Mouse (Mus musculus): ENCODE data around the gene Rgs7bp. TPM values are rescaled to one million over a fixed set of nuclear protein-coding genes. Genes with fewer than 3 reads are reported as not detected.

Gene Rgs7bp
- polyA plus RNA-seq, 1 experiment from 2014 or later: 1.6 TPM

DNA sequence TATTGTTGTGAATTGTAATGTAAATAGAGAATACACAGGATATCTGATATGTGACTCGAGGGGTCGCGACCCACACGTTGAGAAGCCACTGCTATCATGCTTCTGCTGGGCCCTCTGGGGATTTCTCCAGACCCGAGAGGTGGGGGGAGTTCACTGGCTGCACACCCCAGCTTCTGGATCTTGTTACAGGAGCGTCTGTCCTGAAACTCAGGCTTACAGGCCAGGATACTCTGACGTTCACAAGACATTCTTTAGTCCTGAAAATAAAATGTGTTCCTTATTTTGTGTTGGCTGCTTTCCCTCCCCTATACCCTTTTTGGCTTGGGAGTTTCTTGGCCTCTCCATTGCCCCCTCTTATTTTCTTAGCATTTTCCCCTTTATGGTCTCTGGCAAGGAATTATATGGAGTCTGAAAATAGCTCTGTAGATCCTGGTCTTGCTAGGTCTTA, 65.9 kb downstream of the Rgs7bp start:
- Histone ChIP-seq H3K27ac (ENCODE audit: low read depth, low read length) (no peak overlapping the region), H3K36me3 (ENCODE audit: control insufficient read depth, insufficient read depth, low read length) (no peaks in the 10 kb centered on the region), H3K4me2 (replicated peaks; ENCODE audit: low read depth, low read length) (no peak overlapping the region), H3K9ac (ENCODE audit: low read depth, low read length) (no peak overlapping the region), H3K4me3 (ENCODE audit: low read depth, low read length) (no peak overlapping the region), H3K9me3 (ENCODE audit: control insufficient read depth, low read length) (no peaks in the 10 kb centered on the region), H3K4me1 (replicated peaks; ENCODE audit: control insufficient read depth, insufficient read depth, low read length) (no peaks in the 10 kb centered on the region), H3K27me3 (ENCODE audit: control insufficient read depth, insufficient read depth, low read length) (no peaks in the 10 kb centered on the region)
- 70% methylated on average over 7 of the region's 7 CpGs for WGBS
- ATAC-seq (ENCODE audit: low FRiP score) (no peak), DNase-seq (ENCODE audit: low spot score) (no peak)

DNA sequence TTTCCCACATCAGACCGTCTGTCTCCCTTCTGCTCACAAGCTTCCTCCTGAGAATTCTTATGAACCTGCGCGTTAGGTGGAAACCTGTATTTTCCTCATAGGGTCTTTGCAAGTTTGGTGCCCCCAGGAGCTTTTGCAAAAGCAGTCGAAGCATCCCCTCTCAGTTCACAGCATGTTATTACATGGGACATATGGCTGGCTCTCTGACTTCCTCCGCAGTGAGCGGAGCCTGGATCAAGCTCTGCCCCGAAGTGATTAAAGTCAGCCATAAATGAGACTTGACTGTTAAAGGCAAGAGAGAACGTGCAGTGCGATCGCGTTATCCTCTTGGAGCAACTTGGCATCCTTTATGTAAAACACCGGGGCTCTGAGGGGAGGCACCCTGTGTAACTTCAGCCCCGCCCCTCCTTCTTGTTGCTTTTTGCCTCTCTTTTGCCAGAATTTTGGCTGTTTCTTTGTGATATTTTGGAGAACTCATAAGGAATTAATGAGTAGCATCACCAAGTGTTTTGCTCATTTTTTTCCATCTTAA, 66.7 kb downstream of the Rgs7bp start:
- DNase-seq (ENCODE audit: low spot score): no peak
- no peak overlapping the region for H3K9ac ChIP-seq (ENCODE audit: low read depth, low read length)
- H3K4me1 ChIP-seq (replicated peaks; ENCODE audit: control insufficient read depth, insufficient read depth, low read length): no peaks in the 10 kb centered on the region
- ATAC-seq (ENCODE audit: low FRiP score): no peak
- no peaks in the 10 kb centered on the region for H3K9me3 ChIP-seq (ENCODE audit: control insufficient read depth, low read length)
- H3K4me2 ChIP-seq (replicated peaks; ENCODE audit: low read depth, low read length): no peak overlapping the region
- 79% methylated on average over 13 of the region's 13 CpGs for WGBS
- H3K36me3 ChIP-seq (ENCODE audit: control insufficient read depth, insufficient read depth, low read length): no peaks in the 10 kb centered on the region
- H3K4me3 ChIP-seq (ENCODE audit: low read depth, low read length): no peak overlapping the region
- H3K27ac ChIP-seq (ENCODE audit: low read depth, low read length): no peak overlapping the region
- no peaks in the 10 kb centered on the region for H3K27me3 ChIP-seq (ENCODE audit: control insufficient read depth, insufficient read depth, low read length)

DNA sequence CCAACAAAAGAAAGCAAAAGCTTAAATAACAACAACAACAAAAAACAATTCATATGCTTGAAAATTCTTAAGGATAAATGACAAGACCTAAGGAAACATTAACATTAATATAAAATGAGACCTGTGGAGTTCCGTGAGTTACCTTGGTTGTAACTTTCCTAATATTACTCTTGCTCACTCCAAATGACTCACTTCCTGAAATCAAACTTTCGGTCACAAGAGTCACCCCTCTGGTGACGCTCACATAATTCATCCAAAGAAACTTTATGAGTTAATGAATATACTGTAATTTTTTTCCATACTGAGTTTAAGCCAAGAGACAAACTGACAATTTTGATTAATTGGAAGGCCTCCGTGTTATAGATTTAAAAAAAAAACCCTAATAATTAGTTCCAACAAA, 69.0 kb downstream of the Rgs7bp start:
- H3K27me3 ChIP-seq (ENCODE audit: control insufficient read depth, insufficient read depth, low read length): no peaks in the 10 kb centered on the region
- ATAC-seq (ENCODE audit: low FRiP score) (no peak), DNase-seq (ENCODE audit: low spot score) (no peak)
- H3K9me3 ChIP-seq (ENCODE audit: control insufficient read depth, low read length): no peaks in the 10 kb centered on the region
- H3K4me1 ChIP-seq (replicated peaks; ENCODE audit: control insufficient read depth, insufficient read depth, low read length): no peaks in the 10 kb centered on the region
- H3K27ac ChIP-seq (ENCODE audit: low read depth, low read length): no peak overlapping the region
- H3K36me3 ChIP-seq (ENCODE audit: control insufficient read depth, insufficient read depth, low read length): no peaks in the 10 kb centered on the region
- H3K9ac ChIP-seq (ENCODE audit: low read depth, low read length): no peak overlapping the region
- no peak overlapping the region for H3K4me2 ChIP-seq (replicated peaks; ENCODE audit: low read depth, low read length)
- WGBS: 91% methylated on average over 4 of the region's 4 CpGs
- H3K4me3 ChIP-seq (ENCODE audit: low read depth, low read length): no peak overlapping the region

DNA sequence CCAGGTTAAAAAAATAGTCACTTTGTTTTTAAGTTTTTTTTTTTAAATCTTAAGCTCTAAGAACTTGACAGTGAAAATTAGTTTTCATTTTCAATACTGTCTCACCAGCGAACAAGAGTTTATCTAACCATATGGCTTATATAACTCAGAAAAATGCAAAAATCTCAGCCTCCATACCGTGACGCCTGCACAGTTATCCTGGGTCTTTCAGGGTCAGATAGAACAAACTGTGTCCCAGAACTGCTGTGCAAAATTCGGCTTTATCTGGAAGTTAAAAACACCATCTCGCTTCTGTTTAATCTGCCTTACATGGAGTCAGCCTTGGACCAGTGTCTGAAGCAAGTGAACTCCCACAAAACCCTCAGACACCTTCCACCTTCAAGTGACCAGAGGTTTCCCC, 70.7 kb downstream of the Rgs7bp start:
- no peaks in the 10 kb centered on the region for H3K36me3 ChIP-seq (ENCODE audit: control insufficient read depth, insufficient read depth, low read length)
- H3K4me3 ChIP-seq (ENCODE audit: low read depth, low read length): no peak overlapping the region
- H3K27me3 ChIP-seq (ENCODE audit: control insufficient read depth, insufficient read depth, low read length): no peaks in the 10 kb centered on the region
- no peak overlapping the region for H3K27ac ChIP-seq (ENCODE audit: low read depth, low read length)
- H3K9ac ChIP-seq (ENCODE audit: low read depth, low read length): no peak overlapping the region
- no peak overlapping the region for H3K4me2 ChIP-seq (replicated peaks; ENCODE audit: low read depth, low read length)
- WGBS: 81% methylated on average over 5 of the region's 5 CpGs
- H3K4me1 ChIP-seq (replicated peaks; ENCODE audit: control insufficient read depth, insufficient read depth, low read length): no peaks in the 10 kb centered on the region
- H3K9me3 ChIP-seq (ENCODE audit: control insufficient read depth, low read length): no peaks in the 10 kb centered on the region
- no peak for ATAC-seq (ENCODE audit: low FRiP score)
- no peak for DNase-seq (ENCODE audit: low spot score)

DNA sequence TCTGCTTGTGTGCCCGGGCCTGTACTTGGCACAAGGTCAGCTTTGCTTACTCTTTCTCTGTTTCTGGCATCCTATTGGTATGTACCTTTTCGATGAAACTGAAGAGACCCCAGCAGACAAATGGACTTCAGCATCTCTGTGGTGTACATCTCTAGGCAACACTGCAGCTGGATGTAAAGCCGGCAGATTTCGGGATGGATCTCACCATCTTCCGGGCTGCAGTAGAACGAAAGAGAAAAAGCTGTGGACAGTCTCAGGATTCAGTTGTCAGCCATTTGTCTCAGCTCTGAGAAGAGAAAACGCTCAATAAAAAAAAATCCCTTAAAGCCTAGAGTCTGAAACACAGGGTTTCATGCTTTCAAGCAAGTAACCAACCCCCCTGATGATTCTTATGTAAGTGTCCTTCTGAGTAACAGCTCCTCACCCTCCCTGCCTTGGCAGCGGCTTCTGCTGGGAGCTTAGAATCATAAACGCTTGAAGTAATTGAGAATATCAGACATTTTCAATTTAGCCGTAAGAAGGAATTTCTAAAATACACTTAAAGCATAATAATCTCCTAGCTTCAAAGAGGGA, 71.9 kb downstream of the Rgs7bp start:
- Histone ChIP-seq H3K9ac (ENCODE audit: low read depth, low read length) (no peak overlapping the region), H3K36me3 (ENCODE audit: control insufficient read depth, insufficient read depth, low read length) (no peaks in the 10 kb centered on the region), H3K9me3 (ENCODE audit: control insufficient read depth, low read length) (no peaks in the 10 kb centered on the region), H3K4me2 (replicated peaks; ENCODE audit: low read depth, low read length) (no peak overlapping the region), H3K4me3 (ENCODE audit: low read depth, low read length) (no peak overlapping the region), H3K4me1 (replicated peaks; ENCODE audit: control insufficient read depth, insufficient read depth, low read length) (no peaks in the 10 kb centered on the region), H3K27me3 (ENCODE audit: control insufficient read depth, insufficient read depth, low read length) (no peaks in the 10 kb centered on the region), H3K27ac (ENCODE audit: low read depth, low read length) (no peak overlapping the region)
- WGBS: 91% methylated on average over 10 of the region's 10 CpGs
- no peak for DNase-seq (ENCODE audit: low spot score)
- no peak for ATAC-seq (ENCODE audit: low FRiP score)

DNA sequence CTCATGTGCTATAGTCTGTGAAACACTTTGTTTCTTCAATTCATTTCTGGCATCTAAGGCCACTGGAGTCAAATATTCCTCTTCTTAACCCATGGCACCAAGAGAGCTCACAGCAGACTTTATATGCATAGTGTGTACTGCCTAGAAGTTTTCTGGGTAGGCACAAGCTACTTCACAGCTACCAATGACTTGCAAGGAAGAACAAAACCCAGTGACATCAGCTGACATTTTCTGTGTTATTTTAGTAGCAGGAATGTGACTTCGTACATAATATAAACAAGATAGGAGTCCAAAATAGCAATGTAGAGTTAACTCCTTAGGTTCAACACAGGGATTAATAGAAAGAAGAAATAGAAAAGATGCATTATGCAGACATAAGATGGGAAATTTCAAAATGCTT, 76.6 kb downstream of the Rgs7bp start:
- no peak overlapping the region for H3K4me2 ChIP-seq (replicated peaks; ENCODE audit: low read depth, low read length)
- ATAC-seq (ENCODE audit: low FRiP score): no peak
- no peak overlapping the region for H3K4me3 ChIP-seq (ENCODE audit: low read depth, low read length)
- DNase-seq (ENCODE audit: low spot score): no peak
- 0 out of 2 replicates have a peak, but pooled peaks cover 4% of the 10 kb centered on the region for H3K4me1 ChIP-seq (replicated peaks; ENCODE audit: control insufficient read depth, insufficient read depth, low read length)
- 67% methylated on average over 1 of the region's 1 CpGs for WGBS
- no peak overlapping the region for H3K9ac ChIP-seq (ENCODE audit: low read depth, low read length)
- no peaks in the 10 kb centered on the region for H3K27me3 ChIP-seq (ENCODE audit: control insufficient read depth, insufficient read depth, low read length)
- H3K27ac ChIP-seq (ENCODE audit: low read depth, low read length): no peak overlapping the region
- no peaks in the 10 kb centered on the region for H3K36me3 ChIP-seq (ENCODE audit: control insufficient read depth, insufficient read depth, low read length)
- no peaks in the 10 kb centered on the region for H3K9me3 ChIP-seq (ENCODE audit: control insufficient read depth, low read length)

DNA sequence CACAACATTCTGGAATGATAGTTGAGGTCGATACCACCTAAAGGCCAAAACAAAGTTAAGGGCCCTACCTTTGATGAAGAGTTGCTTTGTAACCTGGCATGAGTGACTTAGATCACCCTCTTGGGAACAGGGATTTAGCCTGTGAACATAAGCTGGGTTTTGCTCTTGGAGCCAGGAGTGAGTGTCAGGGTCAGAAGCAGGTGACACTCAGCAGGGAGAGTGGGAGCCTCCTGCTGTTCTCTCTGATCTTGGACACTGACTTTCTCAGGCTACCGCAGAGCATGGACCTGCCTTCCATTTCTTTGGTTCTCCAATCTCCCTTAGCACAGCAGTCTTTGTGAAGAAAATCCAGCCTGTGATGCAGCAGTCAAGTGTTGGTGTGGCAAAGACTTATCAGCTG, 87.2 kb downstream of the Rgs7bp start:
- H3K27ac ChIP-seq (ENCODE audit: low read depth, low read length): no peak overlapping the region
- no peak overlapping the region for H3K4me3 ChIP-seq (ENCODE audit: low read depth, low read length)
- H3K36me3 ChIP-seq (ENCODE audit: control insufficient read depth, insufficient read depth, low read length): no peaks in the 10 kb centered on the region
- H3K4me1 ChIP-seq (replicated peaks; ENCODE audit: control insufficient read depth, insufficient read depth, low read length): no peaks in the 10 kb centered on the region
- H3K4me2 ChIP-seq (replicated peaks; ENCODE audit: low read depth, low read length): no peak overlapping the region
- no peaks in the 10 kb centered on the region for H3K27me3 ChIP-seq (ENCODE audit: control insufficient read depth, insufficient read depth, low read length)
- no peak overlapping the region for H3K9ac ChIP-seq (ENCODE audit: low read depth, low read length)
- WGBS: 62% methylated on average over 2 of the region's 2 CpGs
- DNase-seq (ENCODE audit: low spot score) (no peak), ATAC-seq (ENCODE audit: low FRiP score) (no peak)
- no peaks in the 10 kb centered on the region for H3K9me3 ChIP-seq (ENCODE audit: control insufficient read depth, low read length)

DNA sequence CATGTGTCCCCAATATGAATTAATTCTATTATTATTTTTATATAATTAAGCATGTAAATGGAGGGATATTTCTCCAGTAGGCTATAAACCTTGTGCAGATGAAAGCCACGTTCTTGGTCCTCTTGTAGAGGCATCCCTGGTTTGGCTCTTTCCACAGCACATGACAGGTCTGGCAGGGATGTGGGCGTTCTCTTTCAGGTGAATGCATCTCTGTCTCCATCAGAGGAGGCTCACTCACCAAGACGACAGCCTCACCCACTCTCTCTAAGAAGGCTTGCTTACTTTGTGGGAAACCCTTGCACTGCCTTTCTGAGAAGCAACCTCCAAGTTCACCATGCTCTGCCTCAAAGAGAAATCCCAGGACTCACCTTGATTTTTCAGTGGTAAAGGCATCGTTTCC, 91.0 kb downstream of the Rgs7bp start:
- ATAC-seq (ENCODE audit: low FRiP score) (no peak), DNase-seq (ENCODE audit: low spot score) (no peak)
- Histone ChIP-seq H3K9ac (ENCODE audit: low read depth, low read length) (no peak overlapping the region), H3K27me3 (ENCODE audit: control insufficient read depth, insufficient read depth, low read length) (no peaks in the 10 kb centered on the region), H3K9me3 (ENCODE audit: control insufficient read depth, low read length) (no peaks in the 10 kb centered on the region), H3K36me3 (ENCODE audit: control insufficient read depth, insufficient read depth, low read length) (no peaks in the 10 kb centered on the region), H3K4me2 (replicated peaks; ENCODE audit: low read depth, low read length) (no peak overlapping the region), H3K27ac (ENCODE audit: low read depth, low read length) (no peak overlapping the region), H3K4me3 (ENCODE audit: low read depth, low read length) (no peak overlapping the region), H3K4me1 (replicated peaks; ENCODE audit: control insufficient read depth, insufficient read depth, low read length) (no peaks in the 10 kb centered on the region)
- WGBS: 82% methylated on average over 4 of the region's 4 CpGs

DNA sequence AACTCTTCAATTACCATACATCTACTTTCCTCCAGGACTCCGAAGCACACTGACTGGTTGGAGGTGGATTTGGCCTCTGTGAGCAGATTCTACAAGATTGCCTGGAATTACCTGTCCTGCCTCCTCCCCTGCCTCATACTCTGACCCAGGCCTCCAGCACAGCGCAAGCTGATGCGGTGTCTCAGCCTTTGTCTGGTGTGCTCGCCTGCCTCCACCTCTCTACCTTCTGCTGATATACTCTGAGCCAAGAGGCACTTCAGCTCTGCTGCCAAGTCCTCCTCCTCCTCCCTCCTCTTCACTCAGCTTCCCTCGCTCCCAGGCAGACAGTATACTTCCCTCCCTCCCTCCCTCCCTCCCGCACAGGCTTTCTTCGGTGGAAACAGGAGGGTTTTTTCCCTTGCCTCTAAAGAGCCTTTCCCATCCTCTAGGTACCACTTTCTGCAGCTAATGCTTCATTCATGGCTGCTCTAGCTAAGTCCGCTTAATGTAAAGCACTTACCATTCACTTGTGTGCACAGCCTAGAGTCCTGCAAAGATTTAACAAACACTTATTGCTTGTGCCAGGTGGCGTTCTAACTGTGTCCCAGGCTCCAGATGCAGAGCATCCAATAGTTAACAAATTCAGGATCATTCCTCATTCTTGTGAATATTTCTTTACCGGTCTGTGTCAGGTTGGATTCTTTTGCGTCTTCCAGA, 91.9 kb downstream of the Rgs7bp start:
- Histone ChIP-seq H3K4me1 (replicated peaks; ENCODE audit: control insufficient read depth, insufficient read depth, low read length) (no peaks in the 10 kb centered on the region), H3K4me3 (ENCODE audit: low read depth, low read length) (no peak overlapping the region), H3K27me3 (ENCODE audit: control insufficient read depth, insufficient read depth, low read length) (no peaks in the 10 kb centered on the region), H3K27ac (ENCODE audit: low read depth, low read length) (no peak overlapping the region), H3K36me3 (ENCODE audit: control insufficient read depth, insufficient read depth, low read length) (no peaks in the 10 kb centered on the region), H3K9ac (ENCODE audit: low read depth, low read length) (no peak overlapping the region), H3K9me3 (ENCODE audit: control insufficient read depth, low read length) (no peaks in the 10 kb centered on the region), H3K4me2 (replicated peaks; ENCODE audit: low read depth, low read length) (no peak overlapping the region)
- DNase-seq (ENCODE audit: low spot score) (no peak), ATAC-seq (ENCODE audit: low FRiP score) (no peak)
- WGBS: 69% methylated on average over 11 of the region's 11 CpGs

Data from hindbrain, embryonic 11.5 days (tissue).